Mouse (Mus musculus) urinary bladder, postnatal 4 days (tissue): Measurements from ENCODE around the gene Capg.

Experiments
- DNase-seq, 2 experiments: peaks; one replicate each; pipeline ENCODE4 v3.0.0; 2021 to 2022; ENCODE audit warnings: low spot score in 2 of 2

The Capg gene

GRCm38 (mm10) chr6:72570644-72571397 is 26.6 kb downstream of the Capg start:
- DNase-seq, result no peak

GRCm38 (mm10) chr6:72571826-72572225 is 27.6 kb downstream of the Capg start:
- DNase-seq, result no peak

GRCm38 (mm10) chr6:72576041-72576440 is 31.9 kb downstream of the Capg start:
- no peak for DNase-seq

GRCm38 (mm10) chr6:72581625-72582382 is 37.6 kb downstream of the Capg start:
- DNase-seq, result no peak

DNA sequence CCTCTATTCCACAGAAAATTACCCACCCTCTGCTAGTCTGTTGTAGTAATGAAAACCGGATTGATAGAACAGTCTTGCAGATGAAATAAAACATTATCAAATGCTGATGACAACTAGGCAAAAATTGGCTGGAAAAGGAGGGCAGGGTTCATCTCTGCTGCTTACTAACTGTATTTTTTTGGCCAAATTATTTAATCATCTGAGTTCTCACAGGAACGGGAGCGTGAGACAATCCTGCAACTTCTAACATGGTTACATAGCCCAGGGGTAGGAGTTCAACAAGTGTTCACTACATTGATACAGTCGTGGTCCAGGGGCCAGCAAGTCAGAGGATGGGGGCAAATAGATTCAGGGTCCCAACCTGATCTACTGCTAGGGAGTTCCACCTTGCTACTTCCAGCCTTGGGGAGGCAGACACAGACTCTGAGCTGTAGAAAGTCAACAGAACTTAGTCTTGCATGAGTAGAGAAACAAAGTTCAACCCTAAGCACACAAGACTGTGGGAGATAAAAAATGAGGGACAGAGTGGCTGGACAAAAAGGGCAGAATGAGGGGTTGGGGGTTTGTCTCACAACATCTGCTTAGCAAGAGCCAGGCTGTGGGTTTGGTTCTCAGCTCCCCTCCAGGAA is 39.1 kb downstream of the Capg start:
- no peak for DNase-seq

- DNase-seq, result no peak
These were observed 40.0 kb downstream of the Capg start for GRCm38 (mm10) chr6:72584154-72584553.

- no peak for DNase-seq
These were observed 42.5 kb downstream of the Capg start for GRCm38 (mm10) chr6:72586701-72587100.

GRCm38 (mm10) chr6:72588307-72588706 is 44.1 kb downstream of the Capg start:
- DNase-seq, result no peak

DNA sequence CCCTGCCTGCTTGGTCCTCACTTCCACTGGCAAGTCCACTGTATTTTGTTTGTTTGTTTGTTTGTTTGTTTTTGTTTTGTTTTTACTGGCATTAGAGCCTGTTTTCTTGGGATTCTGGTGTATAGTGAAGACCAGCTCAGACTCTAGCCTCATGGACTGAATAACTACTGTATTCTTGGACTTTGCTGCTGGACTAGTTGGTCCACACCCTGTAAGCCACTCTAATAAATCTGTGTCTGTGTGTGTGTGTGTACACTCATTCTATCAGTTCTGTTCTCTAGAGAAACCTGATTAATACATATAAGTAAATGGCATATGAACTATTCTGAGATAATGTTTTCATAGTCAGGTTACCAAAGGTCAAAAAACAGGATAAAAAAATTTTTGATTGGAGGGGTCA is 45.9 kb downstream of the Capg start:
- no peak for DNase-seq

- DNase-seq, result no peak
These were observed 49.0 kb downstream of the Capg start for GRCm38 (mm10) chr6:72593011-72593803.

- DNase-seq, result no peak
These were observed 49.7 kb downstream of the Capg start for GRCm38 (mm10) chr6:72593914-72594313.

DNA sequence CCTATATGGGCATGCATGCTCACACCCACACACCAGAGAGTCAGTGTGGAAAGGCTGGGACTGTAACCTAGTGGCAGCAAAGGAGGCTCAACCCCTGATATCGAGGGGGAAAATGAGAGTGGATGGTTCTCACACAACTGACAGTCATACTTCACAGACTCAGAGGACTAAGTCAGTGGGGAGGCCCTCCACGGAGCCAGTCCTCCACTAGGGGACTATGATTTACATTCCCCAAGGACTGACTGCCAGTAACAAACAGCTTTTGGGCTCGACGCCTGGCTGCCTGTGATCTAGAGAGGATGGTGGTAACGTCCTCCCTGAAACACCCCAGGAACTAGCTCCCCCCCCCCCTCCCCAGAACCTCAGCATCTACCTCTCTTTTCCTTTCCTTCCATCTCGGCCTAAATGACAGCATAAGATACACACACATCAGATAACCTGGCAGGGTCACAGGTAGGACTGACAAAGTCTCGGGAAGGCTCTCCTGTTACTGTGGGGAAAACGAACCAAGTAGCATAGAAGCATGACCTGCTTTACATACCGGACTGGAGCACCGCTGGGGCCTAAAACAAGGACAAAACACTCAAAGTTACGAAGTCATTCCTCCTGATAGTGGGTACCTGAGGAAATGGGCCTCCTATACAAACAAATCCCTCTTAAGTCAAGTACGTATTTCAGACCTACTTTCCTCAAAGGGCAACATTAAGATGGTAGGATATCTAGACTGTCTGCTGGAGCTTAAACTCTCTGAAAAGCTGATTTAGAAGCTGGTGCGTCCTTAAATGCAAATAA is 53.1 kb downstream of the Capg start:
- no peak for DNase-seq

DNA sequence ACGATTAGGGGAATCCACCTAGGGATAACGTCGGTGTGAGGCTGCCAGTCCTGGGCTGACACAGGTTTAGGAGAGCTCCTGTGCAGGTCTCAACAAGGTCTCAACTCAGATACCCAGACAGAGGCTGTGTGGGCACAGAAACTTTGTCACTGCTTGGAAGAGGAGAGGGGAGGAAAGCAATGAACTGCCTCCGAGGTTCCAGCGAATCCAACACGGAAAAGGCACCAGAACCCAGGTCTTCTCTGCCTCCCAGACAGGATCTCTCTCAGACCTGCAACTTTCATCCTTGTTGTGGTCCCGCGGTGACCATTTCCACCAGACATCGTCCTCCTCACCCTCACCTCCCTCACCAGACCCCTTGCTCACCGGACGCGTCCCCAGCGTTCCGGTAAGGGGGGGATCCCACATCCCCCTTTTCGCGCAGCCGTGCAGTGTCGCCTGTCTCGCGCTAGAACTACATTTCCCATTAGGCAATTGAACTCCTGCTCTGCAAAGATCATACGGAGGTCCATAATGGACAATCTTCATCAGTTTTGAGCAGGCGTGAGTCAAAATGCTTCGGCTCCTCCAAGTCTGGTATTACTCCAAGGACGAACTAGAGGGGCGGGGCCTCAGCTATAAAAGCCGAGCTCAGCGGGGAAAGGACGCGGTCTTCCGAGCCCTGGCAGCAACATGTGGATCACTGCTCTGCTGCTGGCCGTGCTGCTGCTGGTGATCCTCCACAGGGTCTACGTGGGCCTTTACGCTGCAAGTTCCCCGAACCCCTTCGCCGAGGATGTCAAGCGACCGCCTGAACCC is 54.0 kb downstream of the Capg start, which contains the start of the genes Elmod3 and Retsat:
TSS of gene Elmod3 (minus strand) at position 458 of the 798 bp plus-strand sequence.
TSS of gene Retsat (plus strand) at position 520 of the 798 bp plus-strand sequence.
- peak; percentile 94 to 95 for DNase-seq

DNA sequence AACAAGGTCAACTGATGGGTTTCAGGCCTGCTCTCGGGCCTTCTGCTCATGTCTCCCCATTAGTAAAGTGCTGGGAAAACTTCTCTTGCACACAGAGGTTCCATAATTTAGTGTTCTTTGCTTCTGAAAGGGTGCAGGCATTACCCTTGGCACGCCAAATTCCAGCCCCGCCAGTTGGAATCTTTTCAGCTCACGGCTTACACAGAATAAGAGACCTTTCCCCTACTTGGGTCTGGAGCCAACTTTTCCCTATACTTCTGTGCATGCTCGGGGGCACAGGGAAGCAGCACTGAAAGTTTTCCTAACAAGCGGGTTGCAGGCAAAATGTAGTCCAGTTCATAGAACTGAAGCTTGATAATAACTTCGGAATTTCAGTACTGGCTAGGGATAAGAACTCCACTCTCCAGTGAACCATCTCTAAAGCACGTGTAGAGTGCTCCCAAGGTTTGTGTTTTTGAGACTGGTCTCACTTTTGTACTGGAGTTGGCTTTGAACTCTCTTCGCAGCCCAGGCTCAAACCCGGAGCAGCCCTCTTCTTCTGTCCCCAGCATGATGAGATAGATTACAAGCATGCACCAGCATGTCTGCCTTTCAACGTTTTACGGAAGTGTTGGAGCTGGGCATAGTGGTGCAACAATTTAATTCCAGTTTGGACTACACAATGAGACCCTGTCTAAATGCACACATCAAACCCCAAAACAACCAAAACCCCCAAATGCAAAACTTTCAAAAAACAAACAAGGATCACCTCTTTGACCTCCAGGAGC is 54.8 kb downstream of the Capg start:
- peak in 1 of 2 experiments; percentile 64 for DNase-seq

DNA sequence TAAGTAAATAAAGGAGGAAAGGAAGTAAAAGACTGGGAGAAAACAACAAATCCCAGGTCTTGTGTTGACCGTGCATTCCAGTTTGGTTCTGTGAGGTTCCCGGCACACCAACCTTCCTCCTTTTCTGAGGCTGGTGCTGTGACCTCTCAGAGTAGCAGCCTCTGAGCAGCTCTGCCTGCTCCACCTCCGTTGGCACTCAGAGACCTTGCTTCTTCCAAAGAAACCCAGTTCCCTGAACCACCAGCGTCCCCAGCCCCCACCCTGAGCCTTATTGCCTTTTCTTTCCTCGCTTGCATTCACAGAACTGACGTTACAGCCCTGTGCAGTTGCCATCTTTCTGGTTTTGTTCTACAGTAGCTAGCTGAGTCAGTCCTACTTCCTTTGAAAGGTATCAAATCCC is 56.0 kb downstream of the Capg start:
- no peak for DNase-seq

DNA sequence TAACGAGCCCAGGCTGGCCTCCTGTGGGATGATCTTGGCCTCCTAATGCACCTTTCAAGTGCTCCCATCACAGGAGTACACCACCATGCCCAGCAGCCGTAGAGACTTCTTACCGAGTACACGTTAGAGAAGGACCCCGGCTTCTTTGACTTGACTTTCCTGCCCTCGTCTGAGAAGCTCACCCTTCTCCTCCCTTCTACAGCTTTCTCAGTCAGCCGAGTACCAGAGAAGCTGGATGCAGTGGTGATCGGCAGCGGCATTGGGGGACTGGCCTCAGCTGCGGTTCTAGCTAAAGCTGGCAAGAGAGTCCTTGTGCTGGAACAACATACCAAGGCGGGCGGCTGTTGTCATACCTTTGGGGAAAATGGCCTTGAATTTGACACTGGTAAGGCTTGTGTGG is 56.6 kb downstream of the Capg start:
- no peak for DNase-seq

DNA sequence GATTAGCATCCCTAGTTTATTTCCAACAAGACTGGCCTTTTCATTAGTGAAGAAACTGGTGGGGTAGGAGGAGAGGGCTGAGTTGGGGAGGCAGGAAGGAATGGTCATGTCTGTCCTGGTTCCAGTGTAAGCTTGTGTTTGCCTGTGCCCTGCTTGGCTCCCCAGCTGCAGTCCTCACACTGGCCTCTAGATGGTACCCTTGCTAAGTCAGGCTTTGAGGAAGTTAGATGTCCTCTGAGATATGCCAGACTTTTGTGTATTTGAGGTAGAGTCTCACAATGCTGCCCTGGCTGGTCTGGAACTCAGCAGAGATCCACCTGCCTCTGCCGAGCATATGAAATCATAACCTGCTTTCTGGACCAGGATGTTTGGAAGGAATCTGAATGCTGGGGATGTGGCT is 57.5 kb downstream of the Capg start:
- peak; percentile 59 to 83 for DNase-seq

- no peak for DNase-seq
These were observed 59.9 kb downstream of the Capg start for GRCm38 (mm10) chr6:72604066-72604465.

DNA sequence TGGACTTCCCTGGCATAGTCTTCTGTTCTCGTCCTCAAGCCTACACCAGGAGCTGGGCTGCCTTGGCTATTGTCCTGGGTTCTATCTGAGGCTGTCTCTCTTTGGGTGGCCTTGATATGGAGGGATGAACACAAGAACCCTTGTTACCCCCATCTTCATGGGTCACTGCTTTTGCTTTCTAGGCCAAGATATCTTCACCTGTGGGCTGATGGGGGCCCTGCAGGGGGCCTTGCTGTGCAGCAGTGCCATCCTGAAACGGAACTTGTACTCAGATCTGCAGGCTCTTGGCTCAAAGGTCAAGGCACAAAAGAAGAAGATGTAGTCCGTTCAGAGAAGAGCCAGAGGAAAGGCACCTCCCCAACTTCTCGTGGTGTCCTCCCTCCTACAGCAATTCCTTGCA is 62.9 kb downstream of the Capg start:
- no peak for DNase-seq
